Mouse (Mus musculus): ENCODE data around the gene Stat1. TPM values are rescaled to one million over a fixed set of nuclear protein-coding genes. Genes with fewer than 3 reads are reported as not detected.

Gene Stat1
- total RNA-seq (2014; rRNA removed; ENCODE audit: low replicate concordance) (55.1 and 70.0 TPM in 2 replicates), polyA plus RNA-seq (2015; fragmentation: Nextera tagmentation; extraction: Ambion mirVana) (22.3 and 23.0 TPM in 2 replicates)

GRCm38 (mm10) chr1:52118860-52119591, at the start of gene Stat1:
Gene Stat1, plus strand, starts transcription at chr1:52119440.
- Histone ChIP-seq H3K36me3 (replicated peaks; ENCODE audit: control insufficient read depth, insufficient read depth, low read length) (peaks cover 21% of the 10 kb centered on the region), H3K27ac (ENCODE audit: low read depth) (peak within 1 kb of the TSS; percentile 89), H3K27me3 (ENCODE audit: control insufficient read depth, insufficient read depth, low read length) (no peaks in the 10 kb centered on the region), H3K4me1 (ENCODE audit: control insufficient read depth, insufficient read depth) (0 out of 2 replicates have a peak, but pooled peaks cover 9% of the 10 kb centered on the region), H3K9ac (replicated peaks; ENCODE audit: low read depth, low read length) (peak within 1 kb of the TSS; percentile 89), H3K4me2 (ENCODE audit: low read depth, low read length) (peak within 1 kb of the TSS; percentile 68), H3K9me3 (replicated peaks; ENCODE audit: control insufficient read depth, low read length) (no peaks in the 10 kb centered on the region), H3K4me3 (ENCODE audit: low read depth, low read length) (peak within 1 kb of the TSS; percentile 98)
- TF ChIP-seq CTCF (IDR thresholded peaks at IDR 0.05; ENCODE audit: low read depth) (0 out of 2 replicates have a peak, but pooled peaks have one; percentile 3), EP300 (IDR thresholded peaks at IDR 0.05; ENCODE audit: low read depth) (peak; percentile 60; the same call in 1 of the 2 replicates)
- peak; percentile 82 for DNase-seq (ENCODE audit: low spot score)
- ATAC-seq (ENCODE audit: insufficient read depth, low read depth), result peak; percentile 91
- 4% methylated on average over 35 of the region's 37 CpGs for WGBS

DNA sequence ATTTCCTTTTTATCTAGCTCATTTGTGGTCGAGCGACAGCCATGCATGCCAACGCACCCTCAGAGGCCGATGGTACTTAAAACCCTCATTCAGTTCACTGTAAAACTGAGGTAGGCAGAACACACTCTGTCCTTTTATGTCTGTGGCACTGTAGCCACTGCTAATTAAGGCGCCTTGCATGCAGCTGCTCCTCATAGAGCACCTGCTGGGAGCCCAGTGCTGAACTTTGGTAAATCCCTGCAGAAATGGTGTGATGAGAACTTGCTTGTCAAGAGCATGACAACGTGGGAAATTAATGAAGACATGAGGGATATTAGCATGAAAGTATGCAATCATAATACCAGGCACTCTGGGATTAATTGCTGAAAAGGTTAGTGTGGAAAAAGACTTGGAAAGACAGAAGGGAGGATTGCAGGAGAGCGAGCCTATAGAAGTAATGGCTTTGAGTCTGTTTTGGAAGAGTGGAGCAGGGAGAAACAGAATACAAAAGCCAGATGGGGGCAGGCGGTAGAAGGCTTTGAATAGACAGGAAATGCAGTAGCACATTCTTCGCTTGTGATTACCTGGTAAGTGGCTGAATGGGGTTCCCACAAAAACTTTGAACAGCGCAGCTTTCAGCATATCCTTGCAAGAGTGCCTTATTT, 39.4 kb upstream of the Stat1 start:
- ATAC-seq (ENCODE audit: insufficient read depth, low read depth), result no peak
- WGBS, result 27% methylated on average over 10 of the region's 10 CpGs

DNA sequence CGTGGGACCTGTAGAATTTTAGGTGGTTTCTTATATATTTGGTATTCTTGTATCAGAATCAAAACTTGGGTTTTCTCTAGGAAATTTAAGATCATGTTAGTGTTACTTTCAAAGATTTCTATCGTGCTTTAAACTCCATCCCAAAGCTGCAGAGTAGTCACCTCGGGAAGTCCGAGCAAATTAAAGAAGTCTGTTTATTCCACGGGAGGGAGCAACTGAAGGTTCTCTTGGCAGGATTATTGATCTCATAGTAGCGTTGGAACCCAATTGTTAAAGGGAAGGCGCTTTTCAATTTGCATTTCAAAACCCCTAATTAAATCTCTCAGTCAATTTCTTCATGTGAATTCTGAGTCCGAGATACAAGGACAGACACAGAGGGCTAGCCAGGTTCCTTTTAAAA, 38.9 kb upstream of the Stat1 start:
- no peak for ATAC-seq (ENCODE audit: insufficient read depth, low read depth)

More for the DNA sequence above, 39.4 kb upstream of the Stat1 start:
- Histone ChIP-seq H3K27me3 (ENCODE audit: control insufficient read depth, insufficient read depth, low read length) (no peaks in the 10 kb centered on the region), H3K4me2 (ENCODE audit: low read depth, low read length) (no peak overlapping the region), H3K4me1 (ENCODE audit: control insufficient read depth, insufficient read depth) (no peaks in the 10 kb centered on the region), H3K9ac (replicated peaks; ENCODE audit: low read depth, low read length) (no peak overlapping the region), H3K27ac (ENCODE audit: low read depth) (no peak overlapping the region), H3K36me3 (replicated peaks; ENCODE audit: control insufficient read depth, insufficient read depth, low read length) (no peaks in the 10 kb centered on the region), H3K4me3 (ENCODE audit: low read depth, low read length) (no peak overlapping the region), H3K9me3 (replicated peaks; ENCODE audit: control insufficient read depth, low read length) (no peaks in the 10 kb centered on the region)
- TF ChIP-seq EP300 (IDR thresholded peaks at IDR 0.05; ENCODE audit: low read depth) (no peak), CTCF (IDR thresholded peaks at IDR 0.05; ENCODE audit: low read depth) (no peak)
- no peak for DNase-seq (ENCODE audit: low spot score)

GRCm38 (mm10) chr1:52086236-52086635, 33.0 kb upstream of the Stat1 start:
- 19% methylated on average over 4 of the region's 4 CpGs for WGBS
- H3K9ac ChIP-seq (replicated peaks; ENCODE audit: low read depth, low read length), result no peak overlapping the region
- no peak for TF ChIP-seq EP300 (IDR thresholded peaks at IDR 0.05; ENCODE audit: low read depth)
- TF ChIP-seq CTCF (IDR thresholded peaks at IDR 0.05; ENCODE audit: low read depth), result peak; percentile 42

More for the DNA sequence above, 38.9 kb upstream of the Stat1 start:
- no peak for DNase-seq (ENCODE audit: low spot score)
- Histone ChIP-seq H3K4me1 (ENCODE audit: control insufficient read depth, insufficient read depth) (no peaks in the 10 kb centered on the region), H3K9ac (replicated peaks; ENCODE audit: low read depth, low read length) (no peak overlapping the region), H3K27ac (ENCODE audit: low read depth) (no peak overlapping the region), H3K4me3 (ENCODE audit: low read depth, low read length) (no peak overlapping the region), H3K9me3 (replicated peaks; ENCODE audit: control insufficient read depth, low read length) (no peaks in the 10 kb centered on the region), H3K36me3 (replicated peaks; ENCODE audit: control insufficient read depth, insufficient read depth, low read length) (no peaks in the 10 kb centered on the region), H3K27me3 (ENCODE audit: control insufficient read depth, insufficient read depth, low read length) (no peaks in the 10 kb centered on the region), H3K4me2 (ENCODE audit: low read depth, low read length) (no peak overlapping the region)
- 49% methylated on average over 8 of the region's 8 CpGs for WGBS
- no peak for TF ChIP-seq EP300 (IDR thresholded peaks at IDR 0.05; ENCODE audit: low read depth)
- no peak for TF ChIP-seq CTCF (IDR thresholded peaks at IDR 0.05; ENCODE audit: low read depth)

DNA sequence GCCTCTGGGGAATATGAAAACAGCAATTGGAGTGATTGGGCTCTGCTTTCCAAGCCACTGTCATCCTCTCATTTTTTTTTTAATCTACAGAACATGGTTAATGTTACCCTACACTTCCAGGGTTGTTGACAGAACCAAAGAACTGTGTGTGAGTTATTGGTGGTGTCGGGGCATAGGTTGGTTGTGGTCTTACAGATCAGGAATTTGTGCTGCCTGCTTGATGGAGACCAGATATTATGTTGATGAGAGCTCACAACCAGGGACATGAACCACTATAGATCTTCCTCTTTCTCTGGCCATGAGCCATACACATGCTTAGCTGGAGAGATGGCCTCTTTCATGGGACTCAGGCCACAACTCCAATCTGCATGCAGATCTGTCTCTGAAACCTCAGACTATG, 32.1 kb upstream of the Stat1 start:
- no peak for DNase-seq (ENCODE audit: low spot score)
- Histone ChIP-seq H3K9me3 (replicated peaks; ENCODE audit: control insufficient read depth, low read length) (no peaks in the 10 kb centered on the region), H3K9ac (replicated peaks; ENCODE audit: low read depth, low read length) (no peak overlapping the region), H3K27ac (ENCODE audit: low read depth) (no peak overlapping the region), H3K36me3 (replicated peaks; ENCODE audit: control insufficient read depth, insufficient read depth, low read length) (no peaks in the 10 kb centered on the region), H3K4me2 (ENCODE audit: low read depth, low read length) (no peak overlapping the region), H3K4me1 (ENCODE audit: control insufficient read depth, insufficient read depth) (no peaks in the 10 kb centered on the region), H3K27me3 (ENCODE audit: control insufficient read depth, insufficient read depth, low read length) (no peaks in the 10 kb centered on the region), H3K4me3 (ENCODE audit: low read depth, low read length) (no peak overlapping the region)
- WGBS, result 44% methylated on average over 1 of the region's 1 CpGs
- ATAC-seq (ENCODE audit: insufficient read depth, low read depth), result no peak
- TF ChIP-seq EP300 (IDR thresholded peaks at IDR 0.05; ENCODE audit: low read depth) (no peak), CTCF (IDR thresholded peaks at IDR 0.05; ENCODE audit: low read depth) (no peak)

More at GRCm38 (mm10) chr1:52086236-52086635, 33.0 kb upstream of the Stat1 start:
- Histone ChIP-seq H3K27ac (ENCODE audit: low read depth) (no peak overlapping the region), H3K4me3 (ENCODE audit: low read depth, low read length) (no peak overlapping the region), H3K36me3 (replicated peaks; ENCODE audit: control insufficient read depth, insufficient read depth, low read length) (no peaks in the 10 kb centered on the region), H3K4me2 (ENCODE audit: low read depth, low read length) (no peak overlapping the region), H3K9me3 (replicated peaks; ENCODE audit: control insufficient read depth, low read length) (no peaks in the 10 kb centered on the region), H3K4me1 (ENCODE audit: control insufficient read depth, insufficient read depth) (no peaks in the 10 kb centered on the region), H3K27me3 (ENCODE audit: control insufficient read depth, insufficient read depth, low read length) (no peaks in the 10 kb centered on the region)
- ATAC-seq (ENCODE audit: insufficient read depth, low read depth) (no peak), DNase-seq (ENCODE audit: low spot score) (peak; percentile 16)
